Mouse (Mus musculus) cerebellum, postnatal 25 days (tissue): Measurements from ENCODE around the gene Taf15.

Source experiments
- DNase-seq, 2 experiments: peaks; one replicate each; pipeline ENCODE4 v3.0.0; 2021; ENCODE audit warnings: mixed read lengths in 2 of 2

The Taf15 gene

DNA sequence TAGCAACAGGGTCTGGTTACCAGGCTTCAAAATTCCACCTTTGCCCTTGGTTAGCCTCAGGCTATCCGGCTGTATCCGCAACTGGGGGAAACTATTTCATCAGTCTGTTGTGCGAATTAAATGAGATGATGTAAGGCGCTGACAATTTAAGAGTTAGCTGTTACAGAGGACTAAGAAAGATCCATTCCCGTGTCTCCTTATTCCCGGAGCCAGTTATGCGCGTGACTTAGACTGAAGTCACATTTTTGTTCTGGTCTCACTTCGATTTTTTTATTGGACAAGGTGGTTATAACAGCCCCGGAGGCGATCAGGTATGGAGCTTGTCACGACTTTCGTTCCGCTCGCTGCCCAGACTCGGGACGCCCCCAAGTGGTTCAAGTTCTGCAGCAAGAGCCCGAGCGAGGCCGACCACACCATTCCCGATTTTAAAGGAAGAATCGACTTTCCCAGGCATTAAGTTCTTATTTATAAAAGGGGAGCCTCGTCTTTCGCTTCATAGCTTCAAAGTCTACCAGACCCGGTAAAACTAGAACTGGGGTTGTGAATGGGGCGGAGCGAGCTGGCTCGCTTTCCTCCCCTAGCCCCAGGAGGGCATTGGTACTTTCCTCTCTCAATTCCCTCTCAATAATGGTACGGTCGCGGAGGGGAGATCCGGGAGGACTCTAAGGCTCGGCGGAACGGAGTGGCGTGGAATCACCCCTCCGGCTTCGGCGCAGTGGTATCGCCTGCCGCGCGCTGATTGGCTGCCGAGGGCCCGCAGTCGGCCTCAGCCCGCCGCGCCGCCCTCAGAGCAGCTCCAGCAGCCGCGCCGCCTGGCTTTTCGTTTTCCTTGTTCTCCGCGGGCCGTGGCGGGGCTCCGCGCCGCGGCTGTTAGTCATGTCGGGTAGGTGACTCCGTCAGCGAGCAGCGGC is at the start of gene Taf15:
TSS of gene Taf15 (plus strand) at position 763 of the 911 bp plus-strand sequence.
- DNase-seq: peak; percentile 99 to 100

DNA sequence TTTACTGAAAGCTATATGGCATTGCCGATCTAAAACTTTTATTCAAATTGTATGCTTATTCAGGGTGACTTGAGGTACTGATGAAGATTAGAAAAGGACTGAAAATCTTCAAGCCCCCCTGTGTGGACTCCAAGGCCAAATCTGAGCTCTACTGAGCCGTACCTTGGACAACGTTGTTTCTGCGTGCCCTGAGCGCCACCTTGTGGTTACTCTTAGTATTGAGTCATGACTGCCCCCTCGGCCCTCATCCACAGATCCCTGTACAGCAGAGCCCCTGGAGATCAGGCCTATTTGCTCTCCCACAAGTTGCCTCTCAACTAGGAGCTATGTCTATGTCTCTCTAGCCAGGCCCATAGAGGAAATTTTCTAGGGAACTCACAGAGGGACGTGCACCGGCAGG is 48.2 kb upstream of the Taf15 start:
- DNase-seq: peak; percentile 86 to 88

DNA sequence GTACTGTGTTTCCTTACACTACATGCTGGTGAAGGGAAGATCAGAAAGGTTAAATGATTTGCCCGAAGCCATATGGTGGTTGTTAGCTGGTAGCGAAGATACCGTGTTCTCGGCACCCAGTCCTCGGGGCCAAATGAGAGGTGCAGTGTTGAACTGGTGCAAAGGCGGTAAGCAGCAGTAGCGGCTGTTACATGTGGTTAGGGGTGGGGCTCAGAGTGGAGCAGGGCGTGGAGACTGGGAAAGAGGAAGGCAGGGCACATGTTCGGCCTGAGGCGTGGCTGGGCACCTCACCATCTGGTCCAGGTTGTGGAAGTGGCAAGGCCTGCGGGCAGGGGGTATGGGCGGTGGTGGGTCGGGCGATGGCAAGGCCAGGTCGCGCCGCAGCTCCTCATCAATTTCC is 45.9 kb upstream of the Taf15 start:
- DNase-seq: no peak

DNA sequence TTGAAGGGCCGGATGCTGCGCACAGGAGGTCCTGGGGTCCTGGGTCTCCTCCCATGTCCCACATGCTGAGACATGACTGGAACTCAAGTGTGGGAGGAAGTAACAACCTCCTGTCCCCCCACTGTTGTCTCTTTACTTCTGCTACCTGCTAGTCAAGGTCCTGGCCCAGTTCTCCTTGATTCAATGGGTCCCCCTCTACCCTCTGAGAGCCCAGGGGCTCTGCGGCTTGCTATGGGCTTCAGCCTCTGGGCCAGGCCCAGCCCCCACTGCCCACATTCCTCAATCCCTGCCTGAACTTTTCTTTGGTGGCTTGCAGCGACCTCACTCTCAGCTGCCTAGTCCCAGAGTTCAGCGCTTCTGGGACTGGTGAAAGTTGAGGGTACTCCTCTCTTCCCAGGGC is 43.5 kb upstream of the Taf15 start, which contains the start of gene Gas2l2:
TSS of gene Gas2l2 (minus strand) at position 101 of the 400 bp plus-strand sequence.
- DNase-seq: no peak

DNA sequence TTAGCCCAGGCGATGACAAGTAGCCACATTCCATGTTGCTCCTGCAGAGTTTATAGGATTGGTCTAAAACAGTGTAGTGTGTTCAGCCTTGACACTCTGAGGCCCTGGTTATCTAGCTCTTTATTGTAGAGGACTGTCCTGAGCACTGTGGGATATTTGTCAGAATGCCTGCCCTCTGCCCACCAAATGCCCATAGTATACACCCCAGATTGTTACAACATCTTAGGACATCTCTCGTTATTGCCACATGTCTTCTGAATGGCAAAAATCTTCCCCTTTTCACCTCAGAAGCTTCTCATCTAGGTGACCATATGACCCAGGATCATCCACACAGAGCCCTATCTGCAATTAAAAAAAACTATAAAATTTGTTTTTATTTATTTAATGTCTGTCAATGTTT is 40.4 kb upstream of the Taf15 start:
- no peak for DNase-seq

DNA sequence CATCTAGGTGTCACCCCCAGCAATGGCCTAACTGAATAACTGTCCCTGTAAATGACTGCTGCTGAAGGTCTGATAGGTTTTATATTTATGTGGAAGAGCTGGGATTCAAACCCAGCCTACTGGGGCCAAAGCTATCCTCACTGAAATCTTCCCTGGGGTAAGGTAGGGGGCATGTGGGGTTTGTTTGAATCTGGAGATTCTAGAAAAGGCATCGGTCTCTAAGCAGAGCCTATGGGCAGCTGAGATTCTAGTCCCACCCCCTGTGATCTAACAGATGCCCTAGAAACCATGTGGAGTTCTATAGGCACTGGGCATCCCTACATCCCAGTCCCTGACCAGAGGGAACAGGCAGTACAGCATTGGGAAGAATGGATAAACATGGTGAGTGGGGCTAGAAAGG is 35.5 kb upstream of the Taf15 start, which contains the start of gene 1700020L24Rik:
TSS of gene 1700020L24Rik (plus strand) at position 301 of the 400 bp plus-strand sequence.
- DNase-seq: no peak

DNA sequence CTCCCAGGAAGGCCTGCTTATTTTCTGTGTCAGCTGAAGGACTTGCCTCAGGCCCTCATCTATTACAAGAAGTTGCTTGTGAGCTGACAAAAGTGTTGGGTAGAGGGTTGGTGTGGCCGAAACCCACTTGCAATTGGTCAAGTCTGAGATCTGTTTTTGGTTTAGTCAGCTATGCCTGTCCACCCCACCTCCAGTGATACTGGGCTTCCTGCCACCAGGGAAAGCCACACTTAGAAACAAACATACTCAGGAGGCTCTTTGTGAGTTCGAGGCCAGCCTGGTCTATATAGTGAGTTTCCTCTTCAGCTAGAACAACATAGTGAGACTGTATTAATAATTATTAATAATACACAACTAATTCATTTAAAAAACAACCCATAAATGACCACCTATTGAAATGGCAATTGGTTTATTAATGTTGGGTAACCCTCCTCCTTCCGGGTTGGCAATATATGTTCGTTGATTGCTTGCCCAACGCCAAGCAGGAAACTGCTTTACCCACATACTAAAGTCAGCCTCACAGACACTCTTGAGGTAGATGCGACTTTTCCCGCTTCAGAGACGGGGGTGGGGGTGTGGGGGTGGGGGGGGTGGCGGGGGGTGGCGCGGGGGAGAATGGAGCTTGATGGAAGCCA is 33.3 kb upstream of the Taf15 start:
- no peak for DNase-seq

DNA sequence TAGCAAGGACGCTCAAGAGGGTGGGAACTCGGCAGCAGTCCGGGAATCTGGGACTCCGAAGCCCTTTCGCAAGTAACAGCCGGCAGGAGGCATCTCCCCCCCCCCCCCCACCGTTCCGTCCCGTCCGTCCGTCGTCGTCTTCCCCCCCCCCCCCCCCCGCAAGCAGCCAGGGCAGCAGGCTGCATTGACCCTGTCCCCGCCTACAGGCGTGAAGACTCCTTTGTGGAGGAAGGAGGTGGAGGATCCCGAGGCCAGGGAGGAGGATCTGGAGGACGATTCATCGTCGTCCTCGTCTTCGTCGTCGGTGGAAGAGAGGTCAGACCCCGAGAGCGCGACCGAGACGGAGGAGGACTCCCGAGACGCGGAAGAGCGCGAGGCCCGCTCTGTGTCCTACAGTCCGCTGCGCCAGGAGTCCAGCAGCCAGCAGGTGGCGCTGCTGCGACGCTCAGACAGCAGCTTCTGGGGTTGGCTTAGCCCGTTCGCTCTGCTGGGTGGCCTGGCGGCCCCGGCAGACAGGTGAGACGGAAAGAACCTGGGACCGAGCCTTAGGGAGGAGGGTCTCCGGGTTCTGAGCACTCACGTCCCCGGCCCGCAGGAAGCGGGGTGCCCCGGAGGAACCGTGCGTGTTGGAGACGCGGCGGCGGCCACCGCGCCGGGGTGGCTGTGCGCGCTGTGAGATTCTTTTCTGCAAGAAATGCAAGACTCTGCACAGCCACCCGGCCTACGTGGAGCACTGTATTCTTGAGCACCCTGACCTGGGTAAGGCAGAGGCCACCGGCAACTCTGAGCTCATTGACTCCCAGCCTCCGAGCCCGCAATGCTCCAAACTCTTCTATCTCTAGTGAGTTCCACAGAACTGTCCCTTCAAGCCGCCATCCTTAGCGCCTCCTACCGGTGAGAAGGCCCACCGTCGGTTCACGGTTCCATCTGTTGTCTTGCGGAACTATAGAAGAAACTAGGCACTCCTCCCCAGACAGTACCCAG is 32.5 kb upstream of the Taf15 start:
- peak; percentile 94 to 96 for DNase-seq

DNA sequence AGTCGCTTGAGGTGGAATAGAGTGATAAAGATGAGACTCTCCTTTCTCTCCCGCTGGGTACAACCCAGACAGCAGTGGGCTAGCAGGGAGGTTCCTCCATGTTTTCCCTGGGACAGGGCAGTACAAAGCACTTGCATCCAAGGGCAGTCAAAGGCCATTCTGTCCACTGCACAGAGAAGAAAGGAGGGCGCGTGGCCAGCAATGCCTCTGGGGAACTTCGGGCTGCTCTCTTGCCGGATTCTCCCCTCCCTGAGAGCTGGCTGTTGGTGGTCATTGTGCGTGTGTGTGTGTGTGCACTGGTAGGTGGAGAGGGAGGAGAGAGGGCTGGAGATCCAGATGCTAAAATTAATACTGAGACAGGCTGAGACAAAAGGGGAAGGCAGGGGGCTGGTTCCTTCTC is 31.7 kb upstream of the Taf15 start:
- DNase-seq: no peak

DNA sequence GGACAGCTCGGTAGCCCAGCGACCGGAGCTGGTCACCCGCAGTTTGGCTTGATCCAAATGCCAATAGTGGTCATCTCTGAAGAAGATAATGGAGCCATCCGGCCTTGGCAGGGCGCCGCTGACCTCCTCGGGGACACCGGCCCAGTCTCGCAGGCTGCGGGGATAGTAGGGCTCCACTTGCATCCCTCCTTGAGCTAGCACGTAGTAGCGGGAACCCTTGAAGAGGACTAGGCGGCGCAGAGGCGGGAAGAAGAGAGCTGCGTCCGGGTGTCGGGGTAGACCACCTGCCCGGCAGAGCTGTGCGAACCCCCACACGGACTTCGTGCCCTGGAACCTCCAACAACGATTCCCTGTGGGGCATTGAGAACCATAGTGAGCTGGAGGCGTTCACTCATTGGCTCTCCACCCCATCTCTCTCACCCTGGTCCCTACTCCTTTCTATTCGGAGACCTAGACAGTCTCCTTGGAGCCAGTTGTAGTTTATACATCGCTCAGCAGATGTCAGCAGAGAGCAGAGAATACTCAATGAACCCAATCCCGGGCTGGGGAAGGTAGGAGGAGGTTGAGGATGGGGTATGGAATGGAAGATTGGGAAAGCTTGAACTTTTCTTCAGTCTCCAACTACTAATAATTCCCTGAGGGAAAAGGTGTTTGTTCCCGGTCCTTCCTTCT is 30.2 kb upstream of the Taf15 start:
- peak; percentile 86 to 91 for DNase-seq

DNA sequence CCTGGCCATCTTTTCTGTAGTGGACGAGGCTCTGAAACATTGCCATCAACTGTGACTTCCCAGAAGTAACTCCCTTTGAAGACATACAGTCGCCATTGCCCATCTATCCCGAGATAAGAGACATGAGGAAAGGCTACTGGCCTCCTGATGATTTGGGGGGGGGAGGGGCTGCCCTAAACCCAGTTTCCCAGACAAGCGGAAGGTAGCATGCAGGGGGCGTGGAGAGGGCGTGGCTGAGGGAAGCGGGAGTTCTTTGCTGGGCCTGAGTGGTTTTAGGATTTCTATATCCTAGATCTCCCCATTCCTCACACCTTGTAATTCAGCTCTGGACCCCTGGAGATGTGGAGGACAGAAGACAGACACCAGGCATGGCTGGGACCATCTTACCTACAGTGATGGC is 29.1 kb upstream of the Taf15 start:
- DNase-seq: no peak

DNA sequence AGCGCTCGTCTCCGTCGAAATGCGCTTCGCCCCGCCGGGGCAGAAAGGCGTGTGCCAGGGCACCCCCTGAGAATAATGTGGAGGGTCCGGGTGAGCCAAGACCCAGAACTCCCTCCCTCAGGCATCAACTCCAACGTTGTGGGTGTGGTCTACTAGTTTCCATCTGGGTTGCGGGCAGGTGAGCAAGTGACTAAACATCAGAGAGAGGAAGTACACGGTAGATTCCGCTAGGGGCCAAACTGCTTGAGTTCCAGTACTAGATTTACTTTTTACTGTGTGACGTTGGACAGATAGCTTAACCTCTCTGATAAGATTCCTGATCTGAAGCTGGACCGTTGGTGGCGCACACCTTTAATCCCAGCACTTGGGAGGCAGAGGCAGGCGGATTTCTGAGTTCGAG is 27.9 kb upstream of the Taf15 start:
- DNase-seq: no peak

DNA sequence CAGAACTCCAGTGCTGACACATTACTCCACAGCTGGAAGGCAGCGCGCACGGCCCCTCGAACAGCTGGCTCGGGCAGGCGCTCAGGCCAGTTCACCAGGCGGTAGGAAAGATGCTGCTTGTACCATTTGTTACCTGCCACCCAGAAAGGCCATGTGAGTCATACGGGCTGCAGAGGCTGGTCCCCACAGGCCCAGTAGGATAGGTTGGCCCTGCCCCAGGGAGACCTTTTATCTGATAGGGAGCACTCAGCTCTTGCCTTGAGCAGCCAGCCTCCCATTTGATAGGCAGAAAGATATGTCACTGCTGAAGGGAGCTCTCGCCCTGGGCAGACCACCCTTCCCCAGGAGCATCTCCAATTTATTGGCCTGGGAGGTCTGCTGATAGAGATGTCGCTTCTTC is 25.3 kb upstream of the Taf15 start:
- no peak for DNase-seq

DNA sequence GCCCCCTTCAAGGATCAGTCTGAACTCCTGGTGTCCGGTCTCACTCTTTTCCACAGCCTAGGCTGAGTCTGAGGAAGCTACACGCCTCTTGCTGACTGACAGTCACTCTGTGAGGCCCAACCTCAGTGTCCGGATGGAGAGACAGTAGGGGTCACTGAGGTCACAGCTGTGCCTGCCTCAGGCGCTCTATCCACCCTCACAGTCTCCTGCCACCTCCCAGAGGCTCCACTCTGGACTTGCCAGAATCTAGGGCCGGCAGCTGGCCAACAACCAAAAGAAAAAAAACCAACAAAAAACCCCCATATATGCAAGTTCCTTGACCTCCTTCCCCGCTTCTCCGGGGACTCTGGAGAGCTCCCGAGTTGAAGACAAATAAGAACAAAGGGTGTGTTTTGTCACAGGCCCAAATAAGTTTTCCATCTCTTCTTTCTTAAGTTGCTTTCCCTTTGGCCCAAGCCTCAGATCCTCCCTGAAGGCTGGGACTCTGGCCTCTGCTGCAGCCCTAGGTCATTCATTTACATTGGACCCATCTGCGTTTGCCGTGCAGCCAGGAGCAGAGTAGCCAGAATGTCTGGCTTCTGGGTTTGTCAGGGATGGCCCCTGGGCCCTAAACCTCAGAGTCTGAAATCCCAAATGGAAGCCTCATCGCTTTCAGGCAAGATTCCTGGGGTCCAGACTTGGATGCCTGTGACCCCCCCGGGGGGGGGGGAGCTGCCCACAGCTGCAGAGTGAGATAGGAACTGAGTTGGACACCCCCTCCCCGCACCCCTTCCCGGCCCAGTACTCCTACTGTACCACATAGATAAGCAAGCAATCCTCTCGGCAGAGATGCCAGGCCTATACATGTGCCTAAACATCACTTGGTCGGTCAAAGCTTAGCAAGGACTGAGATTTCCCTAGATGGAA is 24.6 kb upstream of the Taf15 start:
- no peak for DNase-seq

DNA sequence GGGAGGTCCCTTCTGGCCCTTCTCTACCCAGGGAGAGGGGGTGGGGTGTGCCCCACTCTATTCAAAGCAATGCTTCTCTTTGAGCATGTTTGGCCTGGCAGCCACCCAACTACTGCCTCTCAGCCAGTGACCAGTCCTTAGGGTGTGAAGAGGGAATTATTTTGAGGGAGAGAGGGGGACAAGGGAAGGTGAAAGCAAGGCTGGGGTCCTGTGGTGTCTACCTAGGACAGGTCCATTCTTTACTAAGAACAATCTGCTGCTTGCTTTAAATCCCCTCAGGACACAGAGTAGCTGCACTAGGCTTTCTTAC is 24.0 kb upstream of the Taf15 start:
- peak in 1 of 2 experiments; percentile 53 for DNase-seq

DNA sequence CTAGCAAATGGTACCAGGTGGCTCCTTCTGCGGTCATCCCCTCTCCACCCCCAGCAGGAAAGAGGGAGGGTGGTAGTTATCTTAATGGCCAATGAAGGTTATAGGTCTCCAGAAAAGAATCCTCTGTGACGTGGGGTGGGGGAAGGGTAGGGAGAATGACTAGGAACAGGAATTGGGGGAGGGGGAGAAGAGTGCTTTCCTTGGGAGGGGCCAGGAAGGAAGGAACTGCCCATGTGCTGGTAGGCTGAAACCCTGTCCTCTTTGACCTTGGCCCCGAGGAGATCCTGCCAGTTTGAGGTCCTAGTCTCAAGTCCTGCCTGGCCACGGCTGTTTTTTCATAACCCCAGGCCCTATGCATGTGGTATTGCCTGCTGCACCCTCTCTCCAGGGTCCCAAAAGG is 23.6 kb upstream of the Taf15 start:
- DNase-seq: no peak

DNA sequence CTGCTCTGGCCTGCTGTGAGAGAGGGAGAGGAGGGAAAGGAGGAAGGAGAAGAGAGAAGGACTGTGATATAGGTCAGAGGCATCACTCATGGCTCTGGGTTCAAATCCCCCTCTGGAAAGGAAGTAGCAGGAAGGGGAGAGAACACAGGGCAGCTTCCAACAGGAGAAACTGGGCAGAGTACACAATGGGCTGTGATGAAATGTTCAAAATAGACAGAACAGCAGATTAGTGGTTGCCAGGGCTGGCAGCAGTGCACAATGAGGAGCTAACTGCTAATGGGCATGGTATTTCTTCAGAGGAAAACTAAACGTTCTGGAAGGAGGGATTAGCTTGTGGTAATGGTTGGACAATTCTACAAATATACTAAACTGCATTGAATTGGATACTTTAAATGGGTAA is 22.3 kb upstream of the Taf15 start:
- DNase-seq: no peak

DNA sequence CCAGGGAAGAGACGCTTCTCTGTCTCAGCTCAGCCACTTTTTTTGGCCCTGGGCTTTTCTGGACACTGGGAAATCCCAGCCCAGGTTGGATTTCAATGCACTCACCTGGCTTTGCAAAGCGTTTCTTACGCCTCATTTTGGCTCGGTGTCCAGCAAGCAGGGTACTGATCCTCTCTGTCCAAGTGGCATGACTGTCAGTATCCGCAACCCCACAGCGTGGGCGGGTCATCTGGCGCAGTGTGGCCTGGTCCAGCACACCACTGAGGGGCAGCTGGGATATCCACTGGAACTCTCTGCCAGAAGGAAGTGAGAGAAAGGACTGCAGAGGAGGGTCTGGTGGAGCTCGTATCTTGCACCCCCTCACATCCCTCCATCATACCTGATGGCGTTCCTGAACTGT is 21.6 kb upstream of the Taf15 start:
- peak; percentile 49 to 60 for DNase-seq

DNA sequence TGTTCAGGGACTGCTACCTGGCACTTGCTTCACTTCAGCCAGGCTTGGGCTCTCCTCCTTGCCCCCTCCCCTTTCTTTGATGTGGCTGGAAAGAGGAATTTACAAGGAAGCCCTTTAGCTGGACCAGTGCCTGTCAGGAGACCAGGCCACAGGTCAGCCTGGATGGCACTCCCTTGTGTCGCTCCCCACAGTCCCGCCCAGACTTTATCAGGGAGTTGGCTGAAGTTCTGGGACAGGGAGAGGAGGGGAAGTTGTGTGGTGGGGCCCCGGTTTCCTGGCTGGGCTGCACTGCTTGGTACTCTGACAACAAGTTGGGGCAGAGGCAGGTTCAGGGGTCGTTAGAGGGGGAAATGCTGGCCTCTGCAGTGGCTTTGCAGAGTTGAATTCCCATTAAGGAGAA is 18.3 kb upstream of the Taf15 start:
- DNase-seq: no peak

DNA sequence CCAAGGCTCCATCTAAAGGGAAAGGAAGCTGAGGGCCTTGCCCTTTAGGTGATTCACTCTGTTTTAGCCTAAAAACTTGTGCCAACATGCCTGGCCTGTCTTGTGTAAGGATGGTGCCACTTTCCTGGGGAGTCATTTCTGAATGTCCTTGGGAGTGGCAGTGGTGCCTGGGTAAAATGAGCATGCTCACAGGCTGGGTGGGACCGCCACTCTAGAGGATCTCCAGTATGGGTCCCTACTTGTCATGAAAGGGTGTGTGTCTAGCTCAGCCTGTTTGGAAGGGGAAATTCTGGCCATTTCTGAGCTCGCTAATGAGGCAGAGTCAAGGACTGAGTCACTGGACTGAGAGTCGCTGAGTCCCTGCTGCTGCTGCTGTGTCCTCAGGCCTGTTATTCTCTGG is 17.3 kb upstream of the Taf15 start:
- DNase-seq: no peak

DNA sequence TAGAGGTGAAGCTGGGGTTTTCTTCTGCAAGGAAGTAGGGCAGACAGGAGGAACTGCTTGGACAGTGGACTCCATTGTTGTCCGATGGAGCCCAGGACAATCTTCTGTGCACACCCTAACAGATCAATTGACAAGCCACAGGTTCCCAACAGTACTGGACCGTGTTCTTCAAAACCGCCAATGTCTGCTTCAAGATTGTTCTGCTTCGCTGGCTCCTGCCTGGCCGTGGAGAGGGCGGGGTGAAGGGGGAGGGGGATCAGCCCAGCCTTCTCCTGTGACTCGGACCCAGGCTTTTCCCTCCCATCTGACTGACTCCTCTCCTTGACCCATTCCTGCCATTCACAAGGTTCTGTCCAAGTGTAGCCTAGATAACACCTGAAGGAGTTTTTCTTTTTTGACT is 15.6 kb upstream of the Taf15 start:
- no peak for DNase-seq
